Mouse (Mus musculus): ENCODE data around the gene Gpc2. TPM values are rescaled to one million over a fixed set of nuclear protein-coding genes. Genes with fewer than 3 reads are reported as not detected.

Gpc2 gene
- total and polyA plus RNA-seq, 3 experiments: not detected

- Histone ChIP-seq H3K27ac (ENCODE audit: insufficient read depth, low read depth) (no peak overlapping the region), H3K9ac (ENCODE audit: insufficient read depth, low read depth) (no peak overlapping the region), H3K79me2 (replicated peaks; ENCODE audit: control insufficient read depth, extremely low read depth, insufficient read depth, poor library complexity, severe bottlenecking) (no peaks in the 10 kb centered on the region), H3K27me3 (replicated peaks) (peaks cover 3% of the 10 kb centered on the region), H3K4me3 (replicated peaks in 1 of 3; ENCODE audit: low read depth in 2 of 3, low read length in 2 of 3, poor library complexity in 1 of 3) (no peak overlapping the region), H3K9me3 (replicated peaks; ENCODE audit: low read length) (no peaks in the 10 kb centered on the region), H3K4me1 (ENCODE audit: control insufficient read depth in 1 of 2, insufficient read depth in 2 of 2) (peaks cover 0 to 4% of the 10 kb centered on the region in 2 experiments; a peak in 1 of 4 replicates), H3K36me3 (replicated peaks in 1 of 2; ENCODE audit: control insufficient read depth in 1 of 2, insufficient read depth in 1 of 2, low read length in 1 of 2) (no peaks in the 10 kb centered on the region), H3K4me2 (ENCODE audit: insufficient read depth, low read depth, poor library complexity, severe bottlenecking) (no peak overlapping the region)
- in situ Hi-C loops (cut with MboI; ENCODE audit: low pct_ligation_motif_present, low pct_unique_long_range_greater_than_20kb, low sequenced_read_pairs): loop anchor here (25.0 kb wide), 1 partner anchor 421 kb away; no protein-coding TSS in a partner anchor
- dilution Hi-C loops (cut with MboI; ENCODE audit: extremely low pct_ligation_motif_present, extremely low pct_unique_long_range_greater_than_20kb, low sequenced_read_pairs): no loop called here
- no peak for DNase-seq (ENCODE audit: extremely low read depth)
- no peak for TF ChIP-seq E2F4 (IDR thresholded peaks at IDR 0.05; ENCODE audit: insufficient replicate concordance, low read depth, low read length)
- TF ChIP-seq HCFC1 (IDR thresholded peaks at IDR 0.05; ENCODE audit: low read depth, low read length): no peak
- no peak for TF ChIP-seq USF2 (conservative IDR thresholded peaks at IDR 0.05; ENCODE audit: low read depth, low read length)
- TF ChIP-seq NRF1 (IDR thresholded peaks at IDR 0.05; ENCODE audit: low read depth, low read length): no peak
- no peak for TF ChIP-seq MAZ (IDR thresholded peaks at IDR 0.05; ENCODE audit: low read depth, low read length)
- no peak for TF ChIP-seq CTCF (conservative IDR thresholded peaks at IDR 0.05 in 1 of 2, IDR thresholded peaks at IDR 0.05 in 1 of 2; ENCODE audit: low read depth in 2 of 2, low read length in 2 of 2)
- TF ChIP-seq SMC3 (IDR thresholded peaks at IDR 0.05; ENCODE audit: low read depth, low read length): no peak
- no peak for TF ChIP-seq BHLHE40 (IDR thresholded peaks at IDR 0.05; ENCODE audit: low read depth, low read length)
- no peak for TF ChIP-seq PAX5 (IDR thresholded peaks at IDR 0.05; ENCODE audit: low read length)
- TF ChIP-seq ELF1 (IDR thresholded peaks at IDR 0.05; ENCODE audit: low read depth, low read length): no peak
Measured at GRCm38 (mm10) chr5:138241511-138241910, 38.3 kb downstream of the Gpc2 start.

- DNase-seq (ENCODE audit: extremely low read depth): no peak
- no peak for TF ChIP-seq NRF1 (IDR thresholded peaks at IDR 0.05; ENCODE audit: low read depth, low read length)
- TF ChIP-seq USF2 (conservative IDR thresholded peaks at IDR 0.05; ENCODE audit: low read depth, low read length): no peak
- TF ChIP-seq POLR2A (IDR thresholded peaks at IDR 0.05; ENCODE audit: low read depth, low read length): no peak
- no peak for TF ChIP-seq TCF12 (IDR thresholded peaks at IDR 0.05; ENCODE audit: low read depth, low read length)
- Histone ChIP-seq H3K4me1 (ENCODE audit: control insufficient read depth in 1 of 2, insufficient read depth in 2 of 2) (no peaks in the 10 kb centered on the region), H3K9ac (ENCODE audit: insufficient read depth, low read depth) (no peak overlapping the region), H3K79me2 (replicated peaks; ENCODE audit: control insufficient read depth, extremely low read depth, insufficient read depth, poor library complexity, severe bottlenecking) (no peaks in the 10 kb centered on the region), H3K27ac (ENCODE audit: insufficient read depth, low read depth) (no peak overlapping the region), H3K36me3 (replicated peaks in 1 of 2; ENCODE audit: control insufficient read depth in 1 of 2, insufficient read depth in 1 of 2, low read length in 1 of 2) (no peaks in the 10 kb centered on the region), H3K9me3 (replicated peaks; ENCODE audit: low read length) (no peaks in the 10 kb centered on the region), H3K4me3 (replicated peaks in 1 of 3; ENCODE audit: low read depth in 2 of 3, low read length in 2 of 3, poor library complexity in 1 of 3) (no peak overlapping the region), H3K27me3 (replicated peaks) (peaks cover 2% of the 10 kb centered on the region), H3K4me2 (ENCODE audit: insufficient read depth, low read depth, poor library complexity, severe bottlenecking) (no peak overlapping the region)
- dilution Hi-C loops (cut with MboI; ENCODE audit: extremely low pct_ligation_motif_present, extremely low pct_unique_long_range_greater_than_20kb, low sequenced_read_pairs): no loop called here
- in situ Hi-C loops (cut with MboI; ENCODE audit: low pct_ligation_motif_present, low pct_unique_long_range_greater_than_20kb, low sequenced_read_pairs): loop anchor here (25.0 kb wide), 1 partner anchor 428 kb away; no protein-coding TSS in a partner anchor
Measured at GRCm38 (mm10) chr5:138234224-138234623, 45.6 kb downstream of the Gpc2 start.

GRCm38 (mm10) chr5:138233778-138234177 is 46.0 kb downstream of the Gpc2 start:
- Histone ChIP-seq H3K9me3 (replicated peaks; ENCODE audit: low read length) (no peaks in the 10 kb centered on the region), H3K27ac (ENCODE audit: insufficient read depth, low read depth) (no peak overlapping the region), H3K9ac (ENCODE audit: insufficient read depth, low read depth) (no peak overlapping the region), H3K4me2 (ENCODE audit: insufficient read depth, low read depth, poor library complexity, severe bottlenecking) (no peak overlapping the region), H3K4me3 (replicated peaks in 1 of 3; ENCODE audit: low read depth in 2 of 3, low read length in 2 of 3, poor library complexity in 1 of 3) (no peak overlapping the region), H3K27me3 (replicated peaks) (peaks cover 2% of the 10 kb centered on the region), H3K79me2 (replicated peaks; ENCODE audit: control insufficient read depth, extremely low read depth, insufficient read depth, poor library complexity, severe bottlenecking) (no peaks in the 10 kb centered on the region), H3K4me1 (ENCODE audit: control insufficient read depth in 1 of 2, insufficient read depth in 2 of 2) (no peaks in the 10 kb centered on the region), H3K36me3 (replicated peaks in 1 of 2; ENCODE audit: control insufficient read depth in 1 of 2, insufficient read depth in 1 of 2, low read length in 1 of 2) (no peaks in the 10 kb centered on the region)
- in situ Hi-C loops (cut with MboI; ENCODE audit: low pct_ligation_motif_present, low pct_unique_long_range_greater_than_20kb, low sequenced_read_pairs) (loop anchor here (25.0 kb wide), 1 partner anchor 429 kb away; no protein-coding TSS in a partner anchor), dilution Hi-C loops (cut with MboI; ENCODE audit: extremely low pct_ligation_motif_present, extremely low pct_unique_long_range_greater_than_20kb, low sequenced_read_pairs) (no loop called here)
- no peak for TF ChIP-seq CHD1 (IDR thresholded peaks at IDR 0.05; ENCODE audit: low read depth, low read length)
- no peak for TF ChIP-seq MYC (IDR thresholded peaks at IDR 0.05; ENCODE audit: low read depth, low read length)
- no peak for TF ChIP-seq MAX (IDR thresholded peaks at IDR 0.05; ENCODE audit: low read length)
- TF ChIP-seq NELFE (IDR thresholded peaks at IDR 0.05; ENCODE audit: low read depth, low read length): no peak
- no peak for TF ChIP-seq UBTF (IDR thresholded peaks at IDR 0.05; ENCODE audit: low read depth, low read length)
- no peak for TF ChIP-seq HCFC1 (IDR thresholded peaks at IDR 0.05; ENCODE audit: low read depth, low read length)
- TF ChIP-seq TBP (conservative IDR thresholded peaks at IDR 0.05; ENCODE audit: low read depth, low read length): no peak
- no peak for TF ChIP-seq USF1 (IDR thresholded peaks at IDR 0.05; ENCODE audit: low read depth, low read length)
- TF ChIP-seq MAZ (IDR thresholded peaks at IDR 0.05; ENCODE audit: low read depth, low read length): no peak
- no peak for DNase-seq (ENCODE audit: extremely low read depth)
